Mouse (Mus musculus): ENCODE data around the gene Ifit1bl2. TPM values are rescaled to one million over a fixed set of nuclear protein-coding genes. Genes with fewer than 3 reads are reported as not detected.
"Not testable (repeated sequence)": the region's sequence is repeated elsewhere in the genome, so short reads cannot be mapped to it uniquely, and the experiment has no call there.

Gene Ifit1bl2
- polyA plus RNA-seq, 1 experiment from 2014 or later = 1.0 TPM

DNA sequence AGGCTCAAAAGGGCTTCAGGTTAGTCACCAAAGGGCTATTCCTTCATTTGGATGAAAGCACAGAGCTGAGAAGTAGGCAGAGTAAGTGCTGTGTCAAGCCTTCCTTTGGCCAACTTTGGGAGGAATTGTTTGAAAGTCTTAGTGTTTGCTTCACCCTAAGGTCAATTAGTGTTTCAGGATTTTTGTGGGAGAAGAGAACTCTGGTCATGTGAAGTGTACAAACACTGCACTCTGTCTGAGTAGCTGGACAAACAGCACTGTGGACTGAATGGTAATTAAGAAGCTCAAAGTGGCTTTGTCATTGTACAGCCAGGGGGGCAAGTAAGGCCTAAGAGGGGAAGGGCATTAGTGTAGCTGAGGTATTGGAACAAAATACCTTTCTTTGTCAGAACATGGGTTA, 9.1 kb downstream of the Ifit1bl2 start:
- H3K4me3 ChIP-seq (ENCODE audit: low read depth, low read length) = no peak overlapping the region
- H3K4me1 ChIP-seq (ENCODE audit: control insufficient read depth, insufficient read depth, low read length) = no peaks in the 10 kb centered on the region
- no peak overlapping the region for H3K9ac ChIP-seq (ENCODE audit: low read depth, low read length)
- H3K27ac ChIP-seq (ENCODE audit: low read depth, low read length) = no peak overlapping the region
- no peaks in the 10 kb centered on the region for H3K27me3 ChIP-seq (ENCODE audit: control insufficient read depth, insufficient read depth, low read length)
- H3K9me3 ChIP-seq (replicated peaks; ENCODE audit: control insufficient read depth, low read length) = no peaks in the 10 kb centered on the region
- ATAC-seq (replicated peaks; ENCODE audit: insufficient number of reproducible peaks, low FRiP score, low TSS enrichment) = no peak
- no peak overlapping the region for H3K4me2 ChIP-seq
- no peaks in the 10 kb centered on the region for H3K36me3 ChIP-seq (ENCODE audit: control insufficient read depth, insufficient read depth, low read length)

DNA sequence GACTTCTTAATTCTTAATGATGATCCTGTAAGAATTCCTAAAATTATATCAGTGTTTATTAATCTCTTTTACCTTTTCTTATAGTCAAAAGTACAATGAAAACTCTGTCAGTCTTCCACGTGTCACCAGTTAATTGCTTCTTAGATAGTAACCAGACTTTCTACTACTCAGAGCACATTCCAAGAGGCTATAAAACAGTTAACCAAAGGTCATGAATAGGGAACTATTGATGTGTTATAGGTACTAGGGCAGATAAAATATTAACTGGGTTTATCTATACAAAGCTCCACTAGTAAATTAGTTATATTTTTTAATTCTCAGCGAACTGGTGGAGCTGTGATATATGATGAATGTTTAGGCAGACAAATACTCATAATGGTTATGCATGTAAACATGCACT, 13.0 kb downstream of the Ifit1bl2 start:
- Histone ChIP-seq H3K27ac (ENCODE audit: low read depth, low read length) (no peak overlapping the region), H3K36me3 (ENCODE audit: control insufficient read depth, insufficient read depth, low read length) (no peaks in the 10 kb centered on the region), H3K27me3 (ENCODE audit: control insufficient read depth, insufficient read depth, low read length) (no peaks in the 10 kb centered on the region), H3K9me3 (replicated peaks; ENCODE audit: control insufficient read depth, low read length) (no peaks in the 10 kb centered on the region), H3K4me1 (ENCODE audit: control insufficient read depth, insufficient read depth, low read length) (no peaks in the 10 kb centered on the region), H3K4me2 (no peak overlapping the region), H3K4me3 (ENCODE audit: low read depth, low read length) (no peak overlapping the region), H3K9ac (ENCODE audit: low read depth, low read length) (no peak overlapping the region)
- ATAC-seq (replicated peaks; ENCODE audit: insufficient number of reproducible peaks, low FRiP score, low TSS enrichment) = no peak
- WGBS (ENCODE audit: insufficient replicate concordance) = 63% methylated on average over 2 of the region's 2 CpGs

DNA sequence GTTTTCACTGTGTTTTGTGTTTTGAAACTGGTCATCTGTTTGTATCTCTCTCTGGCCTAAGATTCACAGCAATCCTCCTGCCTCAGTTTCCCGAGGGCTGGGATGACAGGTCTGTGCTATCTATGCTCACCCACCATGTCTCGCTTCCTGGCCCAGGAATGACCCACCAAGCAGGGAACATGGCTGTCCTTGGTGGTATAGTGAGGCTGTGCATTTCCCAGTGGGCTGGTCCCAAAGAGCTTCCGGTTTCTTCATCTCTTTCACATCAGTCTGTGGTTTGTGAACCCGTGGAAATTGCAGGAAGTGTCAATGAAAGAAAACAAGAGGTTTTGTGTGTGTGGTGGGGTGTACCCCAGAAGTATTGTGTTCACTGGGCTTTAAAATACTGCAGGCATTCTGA, 15.9 kb downstream of the Ifit1bl2 start:
- no peaks in the 10 kb centered on the region for H3K9me3 ChIP-seq (replicated peaks; ENCODE audit: control insufficient read depth, low read length)
- no peaks in the 10 kb centered on the region for H3K4me1 ChIP-seq (ENCODE audit: control insufficient read depth, insufficient read depth, low read length)
- no peak overlapping the region for H3K4me3 ChIP-seq (ENCODE audit: low read depth, low read length)
- WGBS (ENCODE audit: insufficient replicate concordance) = 65% methylated on average over 4 of the region's 4 CpGs
- H3K9ac ChIP-seq (ENCODE audit: low read depth, low read length) = no peak overlapping the region
- no peak overlapping the region for H3K4me2 ChIP-seq
- no peak overlapping the region for H3K27ac ChIP-seq (ENCODE audit: low read depth, low read length)
- no peak for ATAC-seq (replicated peaks; ENCODE audit: insufficient number of reproducible peaks, low FRiP score, low TSS enrichment)
- H3K27me3 ChIP-seq (ENCODE audit: control insufficient read depth, insufficient read depth, low read length) = no peaks in the 10 kb centered on the region
- no peaks in the 10 kb centered on the region for H3K36me3 ChIP-seq (ENCODE audit: control insufficient read depth, insufficient read depth, low read length)

DNA sequence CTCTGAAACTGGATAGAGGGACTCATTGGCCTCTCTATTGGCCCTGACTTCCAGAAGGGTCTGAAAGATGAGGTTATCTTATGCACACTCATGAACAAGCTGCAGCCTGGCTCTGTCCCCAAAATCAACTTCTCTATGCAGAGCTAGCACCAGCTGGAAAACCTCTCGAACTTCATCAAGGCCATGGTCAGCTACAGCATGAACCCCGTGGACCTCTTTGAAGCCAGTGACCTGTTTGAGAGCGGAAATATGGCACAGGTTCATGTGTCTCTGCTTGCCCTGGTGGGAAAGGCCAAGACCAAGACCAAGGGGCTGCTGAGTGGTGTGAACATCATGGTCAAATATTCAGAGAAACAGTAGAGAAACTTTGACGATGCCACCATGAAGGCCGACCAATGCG, 16.8 kb downstream of the Ifit1bl2 start:
- Histone ChIP-seq H3K4me2 (no peak overlapping the region), H3K27me3 (ENCODE audit: control insufficient read depth, insufficient read depth, low read length) (no peaks in the 10 kb centered on the region), H3K36me3 (ENCODE audit: control insufficient read depth, insufficient read depth, low read length) (no peaks in the 10 kb centered on the region), H3K4me3 (ENCODE audit: low read depth, low read length) (no peak overlapping the region), H3K9me3 (replicated peaks; ENCODE audit: control insufficient read depth, low read length) (no peaks in the 10 kb centered on the region), H3K27ac (ENCODE audit: low read depth, low read length) (no peak overlapping the region), H3K9ac (ENCODE audit: low read depth, low read length) (no peak overlapping the region), H3K4me1 (ENCODE audit: control insufficient read depth, insufficient read depth, low read length) (no peaks in the 10 kb centered on the region)
- 89% methylated on average over 6 of the region's 6 CpGs for WGBS (ENCODE audit: insufficient replicate concordance)
- no peak for ATAC-seq (replicated peaks; ENCODE audit: insufficient number of reproducible peaks, low FRiP score, low TSS enrichment)

DNA sequence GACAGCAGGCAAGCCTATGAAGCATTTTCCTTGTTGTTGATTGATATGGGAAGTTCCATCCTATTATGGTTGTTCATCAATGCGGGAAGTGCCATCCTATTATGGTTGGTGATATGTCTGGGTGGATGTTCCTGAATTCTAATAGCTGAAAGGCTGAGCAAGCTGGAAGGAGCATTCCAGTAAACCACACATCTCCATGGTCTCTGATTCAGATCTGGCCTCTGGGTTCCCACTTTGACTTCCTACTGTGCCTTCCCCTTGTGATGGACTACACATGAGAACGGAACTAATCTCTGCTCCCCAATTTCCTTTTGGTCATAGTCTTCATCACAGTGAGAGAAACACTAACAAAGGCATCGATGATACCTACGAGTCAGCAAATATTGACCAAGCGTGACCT, 19.7 kb downstream of the Ifit1bl2 start:
- Histone ChIP-seq H3K27me3 (ENCODE audit: control insufficient read depth, insufficient read depth, low read length) (no peaks in the 10 kb centered on the region), H3K4me3 (ENCODE audit: low read depth, low read length) (no peak overlapping the region), H3K4me1 (ENCODE audit: control insufficient read depth, insufficient read depth, low read length) (no peaks in the 10 kb centered on the region), H3K36me3 (ENCODE audit: control insufficient read depth, insufficient read depth, low read length) (no peaks in the 10 kb centered on the region), H3K9me3 (replicated peaks; ENCODE audit: control insufficient read depth, low read length) (no peaks in the 10 kb centered on the region), H3K9ac (ENCODE audit: low read depth, low read length) (no peak overlapping the region), H3K27ac (ENCODE audit: low read depth, low read length) (no peak overlapping the region), H3K4me2 (no peak overlapping the region)
- no peak for ATAC-seq (replicated peaks; ENCODE audit: insufficient number of reproducible peaks, low FRiP score, low TSS enrichment)
- WGBS (ENCODE audit: insufficient replicate concordance) = 84% methylated on average over 5 of the region's 5 CpGs

DNA sequence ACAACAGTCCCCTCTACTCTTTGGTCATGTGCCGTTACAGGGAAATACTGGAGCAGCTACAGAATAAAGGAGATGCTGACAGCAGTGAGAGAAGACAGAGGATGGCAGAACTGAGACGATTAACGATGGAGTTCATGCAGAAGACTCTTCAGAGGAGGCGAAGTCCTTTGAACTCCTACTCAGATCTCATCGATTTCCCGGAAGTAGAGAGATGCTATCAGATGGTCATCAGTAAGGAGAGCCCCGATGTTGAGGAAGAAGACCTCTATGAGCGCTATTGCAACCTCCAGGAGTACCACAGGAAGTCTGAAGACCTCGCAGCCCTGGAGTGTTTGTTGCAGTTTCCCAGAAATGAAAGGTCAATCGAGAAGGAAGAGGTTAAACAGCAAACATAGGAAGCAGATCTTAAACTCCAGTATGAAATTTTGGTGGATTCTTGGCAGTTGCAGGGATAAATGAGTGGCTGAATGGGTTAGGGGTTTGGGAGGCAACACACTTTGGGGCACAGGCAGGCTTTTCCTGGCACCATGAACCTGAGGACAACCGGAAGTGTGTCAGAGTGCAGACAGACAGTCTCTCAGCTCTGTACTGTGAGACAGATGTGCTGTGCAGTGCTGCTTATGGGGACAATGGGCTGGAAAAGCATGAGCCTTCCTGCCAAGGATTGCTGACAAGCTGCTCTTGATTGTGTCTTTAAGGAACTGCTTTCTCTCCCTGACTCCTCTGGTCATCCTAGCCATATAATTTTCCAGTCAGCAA, 28.1 kb downstream of the Ifit1bl2 start:
- not testable (repeated sequence) for H3K4me1 ChIP-seq (ENCODE audit: control insufficient read depth, insufficient read depth, low read length); H3K9me3 ChIP-seq (replicated peaks; ENCODE audit: control insufficient read depth, low read length); H3K9ac ChIP-seq (ENCODE audit: low read depth, low read length); H3K4me3 ChIP-seq (ENCODE audit: low read depth, low read length); H3K36me3 ChIP-seq (ENCODE audit: control insufficient read depth, insufficient read depth, low read length); H3K27me3 ChIP-seq (ENCODE audit: control insufficient read depth, insufficient read depth, low read length); H3K27ac ChIP-seq (ENCODE audit: low read depth, low read length); H3K4me2 ChIP-seq; ATAC-seq (replicated peaks; ENCODE audit: insufficient number of reproducible peaks, low FRiP score, low TSS enrichment)
- WGBS (ENCODE audit: insufficient replicate concordance) = 77% methylated on average over 5 of the region's 11 CpGs

DNA sequence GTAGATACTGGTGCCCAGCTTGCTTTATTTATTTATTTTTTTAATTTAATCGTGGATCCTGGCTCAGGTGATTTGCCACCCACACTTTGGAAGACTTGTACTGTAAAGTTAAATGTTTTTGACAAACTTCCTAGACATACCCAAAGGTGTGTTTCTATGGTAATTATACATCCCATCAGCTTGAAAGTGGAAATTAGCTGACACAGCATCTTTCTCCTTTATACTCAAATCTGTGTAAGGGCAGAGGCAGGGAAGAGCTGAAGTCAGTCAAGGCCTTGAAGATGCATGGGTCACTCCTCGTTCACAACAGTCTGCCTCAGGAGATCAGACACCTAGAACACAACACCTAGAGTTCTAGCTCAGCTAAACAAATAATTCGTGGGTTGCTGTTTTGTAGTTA, 30.4 kb downstream of the Ifit1bl2 start:
- H3K36me3 ChIP-seq (ENCODE audit: control insufficient read depth, insufficient read depth, low read length); H3K9me3 ChIP-seq (replicated peaks; ENCODE audit: control insufficient read depth, low read length); H3K27ac ChIP-seq (ENCODE audit: low read depth, low read length); H3K9ac ChIP-seq (ENCODE audit: low read depth, low read length); H3K4me3 ChIP-seq (ENCODE audit: low read depth, low read length); H3K4me2 ChIP-seq; H3K27me3 ChIP-seq (ENCODE audit: control insufficient read depth, insufficient read depth, low read length); ATAC-seq (replicated peaks; ENCODE audit: insufficient number of reproducible peaks, low FRiP score, low TSS enrichment); H3K4me1 ChIP-seq (ENCODE audit: control insufficient read depth, insufficient read depth, low read length): not testable (repeated sequence)
- 63% methylated on average over 3 of the region's 3 CpGs for whole genome bisulfite sequencing (ENCODE audit: insufficient replicate concordance)

DNA sequence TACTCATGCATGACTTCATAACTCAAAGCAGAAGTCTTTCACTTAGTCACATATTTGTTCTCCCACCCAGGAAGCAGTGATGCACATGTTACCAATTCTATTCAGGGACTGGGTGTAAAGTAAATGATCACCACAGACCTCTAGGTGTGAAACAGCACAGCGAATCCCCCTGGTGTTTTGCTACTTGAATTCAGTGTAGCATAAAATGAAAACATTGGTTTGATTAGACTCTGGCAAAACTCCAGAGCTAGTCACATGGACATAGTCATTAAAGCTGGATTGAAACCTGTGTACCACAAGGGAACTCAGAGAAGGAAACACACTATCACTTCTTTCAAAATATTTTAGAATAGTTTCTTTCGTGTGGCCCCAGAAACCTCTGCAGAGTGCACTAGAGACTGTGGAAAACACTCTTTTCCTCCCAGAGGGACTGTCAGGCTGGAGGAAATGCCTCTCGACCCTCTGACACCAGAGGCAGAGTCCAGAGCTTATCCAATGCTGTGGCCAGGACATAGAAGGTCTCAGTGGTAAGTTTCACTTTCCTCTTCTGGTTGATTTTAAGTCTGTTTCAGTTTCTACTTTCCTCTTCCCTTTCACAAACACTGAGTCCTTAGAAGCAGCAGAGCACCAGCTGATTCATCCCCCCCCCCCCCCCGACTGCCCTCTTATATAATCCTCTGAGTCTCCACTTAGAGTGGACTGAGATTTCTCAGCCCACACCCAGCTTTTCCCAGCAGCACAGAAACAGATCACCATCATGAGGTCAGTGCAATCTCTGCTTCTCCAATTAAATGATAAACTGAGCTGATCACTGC, 33.1 kb downstream of the Ifit1bl2 start, which contains the start of gene Ifit3b:
Ifit3b (plus strand) TSS at position 734 of the 815 bp plus-strand sequence.
- H3K4me2 ChIP-seq; H3K4me1 ChIP-seq (ENCODE audit: control insufficient read depth, insufficient read depth, low read length); ATAC-seq (replicated peaks; ENCODE audit: insufficient number of reproducible peaks, low FRiP score, low TSS enrichment); H3K36me3 ChIP-seq (ENCODE audit: control insufficient read depth, insufficient read depth, low read length); H3K9ac ChIP-seq (ENCODE audit: low read depth, low read length); H3K4me3 ChIP-seq (ENCODE audit: low read depth, low read length); H3K9me3 ChIP-seq (replicated peaks; ENCODE audit: control insufficient read depth, low read length); H3K27me3 ChIP-seq (ENCODE audit: control insufficient read depth, insufficient read depth, low read length); H3K27ac ChIP-seq (ENCODE audit: low read depth, low read length): not testable (repeated sequence)
- WGBS (ENCODE audit: insufficient replicate concordance) = 36% methylated on average over 4 of the region's 4 CpGs

DNA sequence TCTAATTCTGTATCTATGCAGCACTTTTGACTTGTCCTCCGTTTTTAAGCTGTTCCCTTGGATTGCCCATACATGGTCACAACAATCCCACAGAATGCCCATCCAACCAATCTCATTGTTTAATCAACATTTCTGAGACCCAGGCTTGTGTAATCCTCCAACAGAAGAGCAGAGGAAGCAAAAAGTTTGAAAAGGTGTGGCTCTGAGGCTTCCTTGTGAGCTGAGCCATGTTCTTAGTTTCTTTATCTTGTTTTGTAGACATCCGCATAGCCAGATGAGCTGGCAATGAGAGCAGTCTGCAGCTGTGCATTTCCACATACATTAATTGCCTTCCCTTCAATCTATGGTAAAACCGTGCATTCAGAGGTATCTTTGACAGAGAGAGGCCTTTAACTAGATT, 35.1 kb downstream of the Ifit1bl2 start:
- Histone ChIP-seq H3K9me3 (replicated peaks; ENCODE audit: control insufficient read depth, low read length) (no peaks in the 10 kb centered on the region), H3K4me2 (no peak overlapping the region), H3K27me3 (ENCODE audit: control insufficient read depth, insufficient read depth, low read length) (no peaks in the 10 kb centered on the region), H3K4me3 (ENCODE audit: low read depth, low read length) (no peak overlapping the region), H3K36me3 (ENCODE audit: control insufficient read depth, insufficient read depth, low read length) (no peaks in the 10 kb centered on the region), H3K27ac (ENCODE audit: low read depth, low read length) (no peak overlapping the region), H3K4me1 (ENCODE audit: control insufficient read depth, insufficient read depth, low read length) (no peaks in the 10 kb centered on the region), H3K9ac (ENCODE audit: low read depth, low read length) (no peak overlapping the region)
- no peak for ATAC-seq (replicated peaks; ENCODE audit: insufficient number of reproducible peaks, low FRiP score, low TSS enrichment)
- 80% methylated on average over 3 of the region's 3 CpGs for WGBS (ENCODE audit: insufficient replicate concordance)

Data from heart, embryonic 11.5 days (tissue).